Mouse (Mus musculus): ENCODE results near the gene Nelfcd.

DNA sequence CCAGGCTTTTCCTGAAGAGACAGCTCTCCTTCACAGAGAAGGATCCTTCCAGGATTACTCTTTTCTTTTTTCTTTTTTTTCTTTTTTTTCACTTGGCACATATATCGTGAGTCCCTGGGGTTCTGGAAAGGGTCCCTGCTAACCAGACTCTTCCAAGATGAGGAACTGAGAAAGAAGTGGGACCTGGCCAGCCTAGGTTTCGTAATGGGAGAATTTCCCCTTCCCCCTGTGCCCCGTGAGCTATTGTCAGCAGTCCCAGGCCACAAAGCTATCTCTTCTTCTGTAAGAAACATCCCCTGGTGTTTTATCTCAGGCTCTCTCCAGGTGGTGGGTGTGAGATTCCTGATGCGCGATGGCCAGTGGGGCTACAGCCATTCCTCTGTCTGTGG lies 23.8 kb downstream of the Nelfcd start:
- TF ChIP-seq MAX (IDR thresholded peaks at IDR 0.05; ENCODE audit: low read depth): no peak
- no peak for TF ChIP-seq MYOD1 (IDR thresholded peaks at IDR 0.05; ENCODE audit: control insufficient read depth in 1 of 3, insufficient read length in 2 of 3, low read depth in 2 of 3)
- no peak for TF ChIP-seq POLR2A (IDR thresholded peaks at IDR 0.05; ENCODE audit: insufficient read length, low read depth)
- TF ChIP-seq MYOG (IDR thresholded peaks at IDR 0.05; ENCODE audit: control insufficient read depth in 1 of 3, insufficient read depth in 1 of 3, insufficient read length in 2 of 3, low read depth in 2 of 3): no peak
- TF ChIP-seq TCF12 (IDR thresholded peaks at IDR 0.05; ENCODE audit: insufficient read depth, poor library complexity, severe bottlenecking): no peak
- TF ChIP-seq POLR2AphosphoS2 (IDR thresholded peaks at IDR 0.05; ENCODE audit: insufficient read length, low read depth): no peak
- TF ChIP-seq TCF3 (IDR thresholded peaks at IDR 0.05; ENCODE audit: insufficient read length, low read depth): no peak
- no peak for TF ChIP-seq CEBPB (IDR thresholded peaks at IDR 0.05; ENCODE audit: insufficient read depth, poor library complexity, severe bottlenecking)
- no peak for TF ChIP-seq USF1 (IDR thresholded peaks at IDR 0.05; ENCODE audit: low read depth)
- TF ChIP-seq REST (IDR thresholded peaks at IDR 0.05; ENCODE audit: insufficient read depth, insufficient read length): no peak
- no peak for TF ChIP-seq E2F4 (IDR thresholded peaks at IDR 0.05; ENCODE audit: insufficient read depth)
- no peak for TF ChIP-seq SRF (IDR thresholded peaks at IDR 0.05; ENCODE audit: control insufficient read depth, insufficient read length, low read depth)

All from myocyte (in vitro differentiated cells).